Mouse (Mus musculus) T-helper 1 cell (primary cell): Measurements from ENCODE around the gene Ddc.

Experiments used
- in situ Hi-C: fragments of 300-600 bp; cut with MboI, MseI; formaldehyde crosslinking; loops from one replicate; pipeline ENCODE4 v1.15.1; 2025; ENCODE audit warnings: high pct_unique_total_duplicates

Gene Ddc

DNA sequence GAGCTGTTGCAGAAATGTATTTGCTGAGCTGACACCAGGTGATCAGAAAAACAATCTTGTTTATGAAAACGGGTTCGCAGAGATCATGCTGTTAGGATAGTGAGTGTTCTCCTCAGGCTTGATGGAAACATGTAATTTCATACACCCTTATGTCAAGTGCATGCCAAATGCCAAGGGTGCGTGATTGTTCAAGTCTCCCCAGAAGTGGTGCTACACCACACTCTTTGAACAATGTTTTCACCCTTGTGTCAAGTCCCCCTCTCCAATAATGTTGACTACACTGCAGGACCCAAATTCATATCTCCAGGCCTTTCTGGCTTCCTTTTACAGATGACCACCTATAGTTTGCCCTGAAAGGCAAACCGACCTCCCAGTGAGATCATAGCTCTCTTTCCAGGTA lies 49.5 kb downstream of the Ddc start:
- in situ Hi-C loops, result no loop called here

DNA sequence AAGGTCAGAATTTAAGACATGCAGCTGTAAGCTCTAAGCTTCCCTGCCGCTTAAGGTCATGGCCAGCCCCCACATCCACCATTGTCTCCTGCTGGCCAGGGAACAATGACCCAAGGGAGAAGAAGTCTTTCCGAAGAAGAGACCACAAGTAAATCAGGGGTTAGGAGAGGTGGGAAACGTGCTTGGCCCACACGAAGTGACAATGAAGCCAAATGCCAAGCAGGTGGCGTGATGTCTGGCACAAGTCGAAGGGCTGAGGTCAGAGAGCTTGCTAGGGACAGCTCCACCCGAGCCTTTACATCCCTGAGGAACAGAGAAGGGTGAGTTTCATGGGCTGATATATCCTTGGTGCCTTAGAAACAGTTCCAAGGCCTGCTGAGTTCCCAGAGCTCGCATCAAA lies 52.9 kb downstream of the Ddc start:
- in situ Hi-C loops, result no loop called here

DNA sequence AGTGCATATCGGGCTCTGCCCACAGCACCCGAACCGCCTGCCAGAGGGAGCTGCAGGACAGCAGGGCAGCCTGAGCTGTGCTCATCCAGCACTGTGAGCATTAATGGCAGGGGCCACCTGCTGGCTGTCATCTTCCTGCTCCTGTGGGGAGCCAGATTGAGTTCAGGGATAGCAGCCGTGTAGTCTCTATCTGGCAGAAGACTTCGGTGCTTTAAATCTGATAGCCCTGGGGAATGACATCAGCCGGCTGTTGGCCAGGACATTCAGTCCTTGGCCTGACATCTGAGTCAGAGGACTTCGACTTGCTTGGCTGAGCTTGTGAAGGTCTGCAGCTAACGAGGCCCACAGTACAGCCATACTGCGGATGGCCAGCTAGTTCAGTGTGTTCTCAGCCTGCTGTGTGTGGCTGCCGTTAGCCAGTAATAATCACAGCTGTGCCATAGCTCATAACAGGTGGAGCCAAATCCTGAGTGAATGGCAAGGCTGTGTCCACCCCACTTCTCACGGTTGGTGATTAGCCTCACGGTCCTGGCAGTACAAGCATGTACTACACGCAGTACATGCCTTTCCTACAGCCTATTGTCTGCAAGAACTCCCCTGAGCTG lies 53.5 kb downstream of the Ddc start:
- in situ Hi-C loops, result no loop called here

DNA sequence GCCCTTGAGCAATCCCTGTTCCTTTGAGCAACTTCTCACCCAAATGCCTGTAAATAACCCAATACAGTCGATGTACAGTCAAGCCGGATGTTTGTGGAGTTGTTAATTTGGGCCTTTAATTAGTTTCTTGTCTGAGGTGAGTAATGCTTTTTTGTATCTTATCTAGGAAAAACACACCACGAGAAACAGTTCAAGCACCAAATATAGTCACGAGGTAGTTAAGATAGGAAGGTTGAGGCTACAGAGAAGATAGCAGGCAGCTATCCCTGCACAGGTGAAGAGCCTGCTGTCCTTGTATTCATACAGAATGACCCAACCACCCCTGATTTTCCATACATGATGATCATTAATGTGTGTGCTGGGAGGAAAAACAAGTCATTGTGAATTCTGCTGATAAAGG lies 56.4 kb downstream of the Ddc start:
- in situ Hi-C loops, result no loop called here

- in situ Hi-C loops, result no loop called here
Measured at GRCm38 (mm10) chr11:11840746-11841145, 57.2 kb downstream of the Ddc start.

DNA sequence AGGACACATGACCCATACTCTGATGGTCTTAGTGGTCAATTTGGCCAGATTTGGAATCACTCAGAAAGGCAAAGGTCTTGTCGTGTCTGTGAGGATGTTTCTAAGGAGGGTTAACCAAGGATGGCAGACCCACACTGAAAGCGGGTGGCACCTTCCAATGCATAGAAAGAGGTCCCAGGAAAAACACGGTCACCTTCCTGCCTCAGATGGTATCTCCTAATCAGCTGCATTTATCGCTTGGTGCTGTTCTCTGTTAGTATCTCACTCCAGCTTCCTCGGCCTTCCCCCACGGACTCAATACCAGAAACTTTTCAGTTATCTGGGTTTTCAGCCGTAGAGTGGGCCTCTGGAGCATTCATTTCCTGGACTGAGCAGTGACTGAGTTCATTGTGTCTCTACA lies 58.1 kb downstream of the Ddc start:
- in situ Hi-C loops, result no loop called here

- in situ Hi-C loops, result no loop called here
Measured at GRCm38 (mm10) chr11:11837384-11837783, 60.6 kb downstream of the Ddc start.

DNA sequence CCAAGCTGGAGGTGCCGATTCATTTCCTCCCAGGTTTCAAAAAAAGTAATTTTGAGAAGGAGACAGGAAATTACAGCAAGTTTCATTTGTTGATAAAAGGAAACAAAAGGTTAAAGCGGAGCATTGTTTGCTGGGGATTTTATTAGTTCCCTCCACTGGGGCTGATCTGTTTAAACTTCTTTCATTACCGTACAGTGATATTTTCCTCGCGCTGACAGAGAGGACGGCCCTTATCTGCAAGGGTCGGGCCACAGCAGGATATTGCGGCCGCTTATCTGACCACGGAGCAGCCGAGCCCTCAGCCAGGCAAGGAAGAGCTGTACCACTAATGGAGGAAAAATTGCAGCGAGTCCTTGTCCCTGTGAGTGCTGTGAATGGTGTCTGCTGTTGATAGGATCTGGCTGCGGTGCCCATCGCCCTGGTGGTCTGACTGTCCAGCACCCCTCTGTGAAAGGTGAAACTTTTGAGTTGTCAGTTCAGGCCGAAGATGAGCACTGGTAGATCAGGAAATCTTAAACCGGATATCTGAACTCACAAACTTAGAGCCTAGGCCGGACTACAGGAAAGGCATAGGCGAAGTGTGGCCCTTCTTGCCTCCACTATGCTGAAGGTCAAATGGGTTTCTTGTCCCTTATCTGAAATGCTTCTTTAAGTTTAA lies 61.1 kb downstream of the Ddc start:
- in situ Hi-C loops, result no loop called here

- in situ Hi-C loops, result no loop called here
Measured at GRCm38 (mm10) chr11:11836262-11836661, 61.7 kb downstream of the Ddc start.

DNA sequence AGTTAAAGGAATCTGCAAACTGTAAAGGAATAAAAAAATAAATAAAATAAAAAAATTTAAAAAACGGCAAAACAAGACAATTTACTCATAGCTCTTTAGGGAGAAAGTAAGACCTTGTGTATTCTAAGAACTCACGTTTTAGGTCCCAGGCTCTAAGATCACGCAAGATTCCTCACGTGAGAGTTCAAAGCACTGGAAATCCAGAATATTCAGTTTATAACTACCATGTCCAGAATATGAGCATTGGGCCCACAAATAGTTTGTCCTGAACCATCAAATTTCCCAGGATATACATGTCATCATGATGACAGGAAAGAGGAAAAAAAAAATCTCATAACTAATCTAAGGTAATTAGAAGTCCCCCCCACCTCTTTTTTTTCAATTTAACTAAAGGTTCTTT lies 62.2 kb downstream of the Ddc start:
- in situ Hi-C loops, result no loop called here

DNA sequence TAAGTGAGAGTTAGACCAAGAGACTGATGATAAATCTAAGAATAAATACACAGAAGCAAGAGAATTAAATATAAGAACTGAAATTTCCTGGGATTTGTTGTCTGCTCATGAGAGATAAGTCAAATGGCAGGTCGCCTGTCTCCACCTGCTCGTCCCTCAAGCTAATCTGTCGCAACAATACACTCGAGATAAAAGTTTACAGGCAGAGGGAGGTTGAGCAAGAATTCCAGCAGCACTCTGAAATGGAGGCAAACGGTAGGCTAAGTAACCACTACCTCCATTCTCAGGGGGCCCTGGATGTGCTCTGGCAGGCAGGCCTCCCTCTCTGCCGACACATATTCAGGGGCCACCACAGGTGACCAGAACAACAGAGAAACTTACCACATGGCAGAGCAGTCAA lies 62.6 kb downstream of the Ddc start:
- in situ Hi-C loops, result no loop called here

DNA sequence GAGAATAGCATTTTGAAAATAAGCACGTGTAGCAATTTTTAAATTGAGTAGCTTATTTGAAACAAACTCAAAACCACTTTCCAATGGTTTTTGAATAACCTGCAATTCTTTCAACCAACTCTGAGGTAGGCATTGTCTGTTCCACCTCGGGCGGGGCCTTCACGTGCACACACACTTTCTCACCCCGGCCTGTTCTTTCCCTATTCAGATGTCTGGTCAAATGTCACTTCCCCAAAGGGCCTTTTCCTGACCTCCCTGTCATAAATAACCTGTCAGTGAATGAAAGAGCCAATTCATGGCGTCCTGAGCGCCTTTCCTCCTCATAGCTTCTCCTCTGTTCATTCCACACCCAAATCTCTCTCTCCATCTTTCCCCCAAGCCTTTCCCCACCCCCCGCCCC lies 64.8 kb downstream of the Ddc start:
- in situ Hi-C loops, result no loop called here

GRCm38 (mm10) chr11:11832755-11833084 lies 65.2 kb downstream of the Ddc start:
- in situ Hi-C loops, result no loop called here

DNA sequence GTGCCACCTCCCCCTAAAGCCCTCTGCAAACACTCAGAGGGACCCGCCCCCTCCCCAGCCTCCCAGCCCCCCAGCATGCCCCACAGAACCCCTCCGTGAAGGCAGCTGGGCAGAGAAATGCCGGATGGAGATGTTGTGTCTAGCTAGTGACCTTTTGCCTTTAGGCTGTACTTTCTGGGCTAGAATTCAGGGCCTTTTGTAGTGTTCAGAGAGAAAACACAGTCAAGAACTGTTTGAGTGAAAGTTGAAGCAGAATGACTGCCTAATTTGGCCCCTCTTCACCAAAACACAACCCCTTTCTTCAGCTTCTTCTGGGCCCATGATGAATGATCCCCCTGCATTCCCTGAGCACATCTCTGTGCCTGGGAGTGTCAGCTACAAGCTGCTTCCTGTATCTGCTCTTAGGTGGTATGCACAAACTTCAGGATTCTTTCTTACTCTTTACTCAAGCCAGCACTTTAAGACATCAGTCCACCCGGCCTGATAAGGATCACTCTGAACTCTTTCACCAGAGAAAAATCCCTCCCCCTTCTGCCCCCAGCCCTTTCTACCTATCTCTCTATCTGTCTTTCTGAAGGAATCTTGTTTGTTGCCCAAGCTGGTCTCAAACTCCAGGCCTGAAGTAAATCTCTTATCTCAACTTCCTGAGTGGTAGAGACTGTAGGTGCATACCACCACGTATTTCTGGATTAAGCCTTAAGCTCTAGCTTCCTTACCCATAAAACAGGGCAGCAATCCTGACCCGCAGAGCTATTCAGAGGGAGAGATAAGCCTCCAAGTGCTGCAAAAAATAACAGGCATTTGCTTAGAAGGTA lies 65.8 kb downstream of the Ddc start:
- in situ Hi-C loops, result no loop called here

- in situ Hi-C loops, result no loop called here
Measured at GRCm38 (mm10) chr11:11831526-11831925, 66.4 kb downstream of the Ddc start.

- in situ Hi-C loops, result no loop called here
Measured at GRCm38 (mm10) chr11:11830884-11831495, 67.0 kb downstream of the Ddc start.

DNA sequence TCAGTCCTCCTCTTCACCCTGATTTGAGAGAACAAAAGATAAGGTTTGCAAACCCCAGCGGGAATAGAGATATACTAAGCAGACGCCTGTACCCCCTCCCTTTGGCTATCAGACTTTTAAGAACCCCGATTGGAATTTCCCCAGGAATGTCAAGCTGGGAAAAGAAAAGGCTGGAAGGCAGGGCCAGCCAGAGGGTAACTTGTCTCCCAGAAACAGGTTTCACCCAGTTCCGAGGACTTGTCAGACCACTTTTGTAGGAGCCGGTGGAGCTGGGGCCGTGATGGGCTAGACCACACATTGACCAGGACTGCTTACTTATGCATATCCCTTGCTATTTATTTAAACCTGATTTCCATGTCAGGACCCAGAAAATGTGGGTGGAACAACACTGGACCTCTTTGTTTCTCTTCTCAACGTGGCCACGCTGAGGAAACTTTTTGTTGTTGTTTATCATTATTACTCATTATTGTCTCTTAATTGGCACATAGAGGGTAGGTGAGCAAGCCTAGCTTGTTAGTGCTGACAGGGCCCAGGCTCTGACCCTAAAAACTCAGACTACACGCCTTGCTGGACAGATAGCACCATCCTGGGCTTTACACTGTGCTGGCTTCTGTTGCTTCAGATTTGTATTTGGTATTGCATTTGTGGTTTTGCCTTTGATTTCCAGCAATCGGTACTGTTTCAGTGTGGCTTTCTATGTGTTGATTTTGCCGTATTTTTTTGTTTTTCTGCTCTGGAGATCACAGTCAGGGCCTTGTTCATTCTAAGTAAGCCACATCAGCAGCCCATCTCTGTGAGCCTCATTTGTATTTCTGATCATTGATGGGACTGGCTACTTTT lies 68.6 kb downstream of the Ddc start:
- in situ Hi-C loops, result no loop called here

DNA sequence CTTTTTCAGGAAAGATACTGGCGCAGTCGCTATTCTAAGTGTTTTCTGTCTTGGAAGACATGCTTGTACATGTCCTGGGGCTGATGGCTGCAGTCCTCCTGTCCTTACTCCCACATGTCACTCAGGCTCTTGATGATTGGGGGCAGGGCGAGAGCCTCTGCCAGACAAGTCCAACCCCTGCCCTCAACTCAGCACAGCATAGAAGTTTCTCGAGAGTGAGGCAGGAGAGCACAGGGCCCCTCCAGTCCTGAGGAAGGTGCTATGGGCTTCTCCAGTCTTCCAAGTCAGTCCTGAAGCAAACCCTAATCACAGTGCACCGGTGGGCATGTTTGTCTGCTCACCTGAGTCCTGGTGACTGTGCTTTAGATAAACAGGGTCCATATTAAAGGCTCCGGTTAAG lies 69.2 kb downstream of the Ddc start:
- in situ Hi-C loops, result no loop called here

DNA sequence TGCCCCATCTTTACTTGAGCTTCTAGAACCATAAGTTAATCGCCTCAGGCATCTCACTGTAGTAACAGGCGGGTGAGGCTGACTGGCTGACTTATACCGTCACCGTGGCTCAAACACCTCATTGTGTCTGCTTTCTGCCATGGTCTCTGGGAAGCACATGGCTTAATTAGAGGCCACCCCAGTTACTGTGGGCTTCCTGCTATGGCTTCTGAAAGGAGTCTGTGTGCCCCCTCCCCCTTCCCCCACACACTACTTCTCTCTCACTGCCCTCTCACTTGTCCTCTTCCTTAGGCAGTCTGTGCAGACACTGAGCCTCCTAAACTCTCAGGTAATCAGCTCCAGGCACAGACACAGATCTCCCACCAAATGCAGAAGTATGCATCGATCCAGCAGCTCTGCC lies 69.7 kb downstream of the Ddc start:
- in situ Hi-C loops, result no loop called here

DNA sequence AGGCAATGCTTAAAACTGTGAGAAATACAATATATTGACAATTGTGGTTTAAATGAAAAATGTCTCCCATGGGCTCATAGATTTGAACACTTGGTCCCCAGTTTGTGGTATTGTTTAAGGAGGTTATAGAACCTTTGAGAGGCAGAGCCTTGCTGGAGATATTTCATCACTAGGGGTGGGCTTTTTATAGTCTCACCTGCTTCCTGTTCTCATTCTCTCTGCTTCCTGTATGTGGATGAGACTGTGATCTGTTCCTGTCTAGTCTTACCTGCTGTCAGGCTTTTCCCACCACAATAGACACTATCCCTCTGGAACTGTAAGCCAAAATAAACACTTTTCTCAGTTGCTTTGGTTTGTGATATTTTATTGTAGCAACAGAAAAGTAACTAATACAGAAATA lies 71.5 kb downstream of the Ddc start:
- in situ Hi-C loops, result no loop called here

GRCm38 (mm10) chr11:11825670-11826069 lies 72.3 kb downstream of the Ddc start:
- in situ Hi-C loops, result no loop called here
